Mouse (Mus musculus) lung, postnatal 4 days (tissue): ENCODE results near the gene Gm29609.
"Not testable (repeated sequence)": the region's sequence is repeated elsewhere in the genome, so short reads cannot be mapped to it uniquely, and the experiment has no call there.

Experiments used
- DNase-seq, 2 experiments: peaks; one replicate each; pipeline ENCODE4 v3.0.0; 2021

Gene Gm29609

DNA sequence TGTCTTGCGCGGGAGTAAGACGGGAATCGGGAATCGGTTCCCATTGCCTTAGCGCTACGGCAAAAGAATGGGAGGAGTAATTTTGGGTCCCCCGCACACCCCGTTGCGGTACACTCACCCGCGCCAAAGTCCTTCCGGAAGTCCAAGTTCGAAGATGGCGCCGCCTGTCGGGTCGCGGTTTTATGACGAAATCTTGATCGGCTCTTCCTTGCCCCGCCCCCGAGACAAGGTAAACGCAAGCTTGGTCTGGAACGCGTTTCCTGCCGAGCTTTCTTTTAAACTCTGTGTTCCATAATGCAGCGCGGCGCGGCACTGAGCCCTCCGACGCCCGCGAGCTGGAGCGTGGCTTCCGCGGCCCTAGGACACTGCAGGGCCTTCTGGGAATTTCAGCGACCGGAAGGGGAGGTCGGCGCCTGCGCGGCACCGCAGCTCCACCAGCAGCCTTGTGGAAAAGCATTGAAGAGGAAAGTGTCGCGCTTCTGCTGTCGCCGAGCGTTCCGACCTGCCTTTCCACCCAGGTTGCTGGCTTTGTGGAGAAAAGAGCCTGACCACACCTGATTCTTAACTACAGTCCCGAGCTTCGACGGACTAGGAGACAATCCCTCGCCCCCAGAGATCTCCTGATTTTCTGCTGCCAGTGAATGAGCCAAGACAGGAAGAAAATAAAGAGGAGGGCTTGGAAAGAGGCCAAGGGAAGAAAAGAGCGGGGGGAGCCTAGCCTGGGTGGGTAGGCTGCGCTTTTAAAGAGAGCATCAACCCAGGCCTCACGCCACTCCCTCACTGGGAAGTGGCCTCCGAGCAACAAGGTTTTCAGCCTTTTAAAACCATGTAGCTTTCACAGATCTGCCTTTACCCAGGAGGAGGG is at the start of gene Gm29609, which contains the start of gene Gtf3c2:
Gene Gm29609, minus strand, starts transcription at position 146 of the 865 bp plus-strand sequence.
Gene Gtf3c2, minus strand, starts transcription at position 379 of the 865 bp plus-strand sequence.
- DNase-seq = peak; percentile 95 to 97

DNA sequence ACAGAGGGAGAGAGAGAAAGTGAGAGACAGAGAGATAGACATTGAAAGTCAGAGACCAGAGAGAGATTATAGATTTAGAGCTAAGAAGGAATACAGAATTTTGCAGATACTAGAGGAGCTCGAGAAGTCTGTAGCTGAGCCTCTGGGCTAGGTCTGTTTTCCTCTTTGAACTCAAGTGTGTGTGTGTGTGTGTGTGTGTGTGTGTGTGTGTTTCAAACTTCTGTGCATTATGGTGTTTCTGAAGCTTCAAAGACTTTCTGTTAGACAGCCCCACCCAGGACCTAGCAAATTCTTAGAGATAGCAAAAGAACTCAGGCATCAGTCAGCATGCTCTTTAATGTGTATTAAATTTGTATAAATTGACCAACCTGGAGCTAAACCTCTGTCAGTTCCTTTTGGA is 46.9 kb upstream of the Gm29609 start:
- no peak for DNase-seq

DNA sequence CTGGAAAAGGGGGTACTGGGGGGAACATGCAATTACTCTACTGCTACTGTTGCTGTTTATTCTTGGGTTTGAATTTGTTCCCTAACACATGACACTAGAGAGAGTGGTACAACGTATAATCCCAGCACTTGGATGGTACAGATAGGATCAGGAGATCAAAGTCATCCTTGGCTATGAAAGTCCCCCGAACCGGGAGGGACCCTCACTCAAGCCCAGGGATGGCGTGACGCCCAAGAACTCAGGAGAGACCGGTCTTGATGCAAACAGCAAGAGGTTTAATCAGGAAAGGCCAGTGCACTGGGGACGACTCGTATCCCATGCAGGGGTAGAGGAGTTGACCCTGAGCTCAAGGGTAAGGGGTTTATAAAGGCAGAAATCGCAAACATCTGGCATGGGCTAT is 43.0 kb upstream of the Gm29609 start:
- DNase-seq = no peak

DNA sequence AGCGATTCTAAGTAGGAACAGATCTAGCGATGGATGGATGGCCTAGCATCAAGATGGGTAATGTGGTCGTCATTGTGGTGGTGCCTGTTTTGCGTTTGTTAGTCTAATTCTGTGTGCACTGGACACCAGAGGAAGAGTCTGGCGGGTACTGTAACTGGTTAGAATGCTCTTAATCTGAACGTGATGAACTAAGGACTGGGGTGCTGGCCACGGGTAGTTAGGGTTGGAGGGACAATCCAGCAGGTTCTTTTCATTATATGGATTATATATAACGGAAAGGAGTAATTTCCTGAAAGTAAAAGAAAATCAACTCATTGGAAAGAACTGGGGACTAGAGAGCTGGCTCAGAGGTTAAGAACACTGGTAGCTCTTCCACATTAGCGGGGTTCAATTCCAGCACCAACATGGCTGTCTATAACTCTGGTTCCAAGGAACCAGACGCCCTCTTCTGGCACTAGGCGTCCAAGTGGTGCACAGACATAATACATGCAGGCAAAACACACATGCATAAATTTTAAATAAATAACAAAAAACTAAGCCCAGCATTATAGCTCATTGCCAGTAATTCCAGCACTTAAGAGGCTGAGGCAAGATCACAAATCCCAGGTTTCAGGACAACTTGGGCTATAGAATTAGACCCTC is 41.7 kb upstream of the Gm29609 start:
- peak; percentile 57 to 67 for DNase-seq

DNA sequence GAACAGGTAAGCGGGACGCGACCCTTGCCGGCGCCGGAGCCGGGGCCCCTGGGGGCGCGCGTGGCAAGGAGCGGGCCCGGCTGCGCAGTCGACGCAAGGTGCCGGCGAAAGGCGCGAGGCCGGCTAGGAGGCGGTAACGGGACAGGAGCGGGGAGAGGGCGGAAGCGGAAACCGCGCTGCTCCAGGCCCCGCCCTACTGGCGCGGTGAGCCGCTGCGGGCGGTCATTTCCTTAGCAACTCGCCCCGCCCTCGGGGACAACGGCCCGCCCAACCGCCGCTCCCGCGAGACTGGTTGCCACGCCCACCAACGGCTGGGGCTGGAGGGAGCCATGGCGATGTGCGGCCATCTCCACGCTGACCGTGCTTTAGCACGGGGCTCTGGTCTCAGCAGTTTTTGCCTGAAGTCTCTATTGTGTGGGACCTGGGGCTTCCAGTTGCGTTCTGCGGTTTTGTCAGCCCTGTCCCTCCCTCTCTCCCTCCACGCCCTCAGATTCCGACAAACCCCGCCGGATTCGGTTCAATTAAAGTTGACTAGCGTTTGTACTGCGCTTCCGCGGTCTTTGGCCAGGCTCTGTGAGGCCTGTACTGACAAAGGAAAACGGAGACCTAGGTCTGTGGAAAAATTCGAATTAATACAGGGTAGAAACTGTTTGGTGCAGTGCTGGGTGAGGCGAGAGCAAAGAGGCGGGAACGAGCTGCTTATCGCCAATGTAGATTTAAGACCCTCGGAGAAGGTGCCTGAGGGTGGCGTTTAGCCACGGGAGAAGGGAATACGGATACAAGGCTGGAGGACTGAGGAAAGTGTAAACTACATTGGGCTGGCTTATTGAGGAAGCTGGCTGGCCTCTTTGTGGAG is 41.0 kb upstream of the Gm29609 start, which contains the start of gene Ppm1g:
Gene Ppm1g, minus strand, starts transcription at position 240 of the 856 bp plus-strand sequence.
- peak; percentile 98 to 99 for DNase-seq

DNA sequence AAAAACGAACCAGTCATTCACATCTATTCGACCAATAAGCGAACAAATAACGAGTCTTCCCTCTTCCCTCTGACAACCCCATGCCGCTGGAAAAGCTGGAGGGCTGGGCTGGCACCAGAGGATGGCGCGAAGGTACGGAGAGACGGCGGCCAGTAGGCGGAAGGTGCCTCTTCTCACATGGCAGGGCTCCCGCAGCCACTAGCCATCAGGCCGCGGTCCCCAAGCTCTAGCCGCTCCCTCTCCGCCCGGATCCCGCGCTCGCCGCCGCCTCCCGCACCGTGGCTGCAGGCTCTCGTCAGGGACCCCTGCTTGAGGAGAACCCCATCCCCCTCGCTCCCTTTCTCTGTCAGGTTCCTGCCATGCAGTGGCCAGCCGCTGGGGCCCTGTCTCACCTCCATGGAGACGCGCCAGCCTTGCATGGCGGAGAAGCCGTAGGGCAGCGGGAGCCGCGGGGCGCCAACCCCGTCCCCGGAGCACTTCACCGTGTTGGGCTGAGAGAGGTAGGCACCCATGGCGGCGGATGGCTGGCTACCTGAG is 40.3 kb upstream of the Gm29609 start:
- peak in 1 of 2 experiments; percentile 70 for DNase-seq

DNA sequence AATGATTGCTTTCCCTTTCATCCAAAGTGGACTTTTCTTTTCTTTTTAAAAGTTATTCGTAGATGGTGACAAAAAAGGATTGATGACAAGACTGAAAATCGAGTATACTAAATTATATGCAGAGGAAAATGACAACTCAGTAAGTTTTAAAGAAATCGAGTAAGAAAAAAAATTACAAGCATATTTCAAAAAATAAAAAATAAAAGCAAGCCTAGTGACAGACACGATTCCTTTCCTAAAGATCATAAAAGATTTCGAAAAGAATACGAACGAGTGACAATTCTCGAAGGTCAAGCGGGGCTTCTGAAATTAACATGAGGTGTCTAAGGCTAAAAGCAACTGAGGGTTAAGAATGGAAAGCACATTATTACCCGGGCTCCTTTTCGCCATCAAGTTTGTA is 39.8 kb upstream of the Gm29609 start:
- DNase-seq = no peak

DNA sequence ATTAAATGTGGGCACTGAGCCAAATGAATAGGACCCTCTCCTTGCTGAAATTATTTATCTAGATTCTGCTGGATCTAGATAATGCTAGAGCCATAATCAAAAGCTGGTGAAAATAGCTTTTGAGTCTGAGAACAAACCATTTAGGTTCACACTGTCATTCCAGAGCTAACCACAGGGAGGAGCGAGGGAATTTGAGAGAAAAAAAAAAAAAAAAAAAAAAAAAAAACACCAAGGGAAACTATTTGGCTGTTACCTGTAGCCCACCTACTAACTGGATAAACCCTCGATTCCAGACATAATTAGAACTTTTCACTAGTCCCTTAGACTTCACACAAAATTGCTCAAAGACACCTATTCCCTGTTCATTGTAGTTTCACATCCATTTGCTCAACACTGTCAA is 39.4 kb upstream of the Gm29609 start:
- no peak for DNase-seq

DNA sequence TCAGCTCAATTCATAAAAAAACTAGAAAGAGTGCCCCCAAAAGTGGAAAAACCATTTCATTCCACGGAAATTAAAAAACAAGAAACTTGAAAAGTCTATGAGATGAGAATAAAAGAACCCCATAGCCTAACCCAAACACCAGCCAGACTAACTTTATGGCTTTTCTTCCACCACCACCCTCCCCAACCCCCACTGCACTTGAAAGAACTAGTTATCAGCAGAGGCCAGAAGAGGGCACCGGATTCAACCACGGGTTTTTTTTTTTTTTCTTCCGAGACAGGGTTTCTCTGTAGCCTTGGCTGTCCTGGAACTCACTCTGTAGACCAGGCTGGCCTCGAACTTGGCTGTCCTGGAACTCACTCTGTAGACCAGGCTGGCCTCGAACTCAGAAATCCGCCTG is 38.6 kb upstream of the Gm29609 start:
- DNase-seq = no peak

DNA sequence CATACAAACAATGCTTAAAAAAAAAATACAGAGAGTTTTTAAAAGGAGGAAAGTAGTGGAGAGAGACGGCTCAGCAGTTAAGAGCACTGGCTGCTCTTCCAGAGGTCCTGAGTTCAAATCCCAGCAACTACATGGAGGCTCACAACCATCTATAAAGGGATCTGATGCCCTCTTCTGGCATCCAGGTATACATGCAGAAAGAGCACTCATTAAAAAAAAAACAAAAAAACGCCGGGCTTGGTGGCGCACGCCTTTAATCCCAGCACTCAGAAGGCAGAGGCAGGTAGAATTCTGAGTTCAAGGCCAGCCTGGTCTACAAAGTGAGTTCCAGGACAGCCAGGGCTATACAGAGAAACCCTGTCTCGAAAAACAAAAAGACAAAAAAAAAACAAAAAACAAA is 36.8 kb upstream of the Gm29609 start:
- not testable (repeated sequence) for DNase-seq

DNA sequence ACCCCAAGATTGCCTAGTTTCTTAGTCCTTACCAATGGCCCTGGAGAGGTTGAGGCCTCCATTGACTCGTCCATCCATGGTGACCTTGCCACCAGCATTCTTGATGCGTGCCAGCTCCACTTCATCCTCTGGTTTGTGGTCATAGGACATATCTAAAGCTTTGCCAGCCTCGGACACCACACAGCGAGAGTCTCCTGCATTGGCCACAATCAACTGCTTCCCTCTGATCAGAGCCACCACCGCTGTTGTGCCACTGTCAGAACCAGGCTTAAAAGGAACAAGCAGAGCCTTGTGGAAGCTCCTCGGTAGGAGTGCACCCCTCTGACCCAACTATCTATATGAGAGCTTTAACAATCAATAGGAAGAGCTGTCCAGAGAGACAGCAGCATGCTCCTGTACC is 24.7 kb upstream of the Gm29609 start:
- no peak for DNase-seq

DNA sequence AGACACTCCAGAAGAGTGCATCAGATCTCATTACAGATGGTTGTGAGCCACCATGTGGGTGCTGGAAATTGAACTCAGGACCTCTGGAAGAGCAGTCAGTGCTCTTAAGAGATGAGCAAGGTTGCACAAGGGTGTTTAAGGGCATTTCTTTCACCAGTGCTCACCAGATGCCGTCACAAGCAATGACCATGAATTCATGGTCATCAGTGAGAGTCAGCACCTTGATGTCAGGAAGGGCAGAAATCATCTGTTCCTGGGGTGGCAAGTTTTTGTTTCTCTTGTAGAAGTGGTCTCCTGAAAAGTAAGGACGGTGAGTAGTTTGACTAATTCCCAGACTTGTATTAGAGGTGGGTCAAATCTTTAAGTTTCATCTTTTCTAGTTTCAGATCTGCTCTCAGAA is 24.2 kb upstream of the Gm29609 start:
- no peak for DNase-seq

DNA sequence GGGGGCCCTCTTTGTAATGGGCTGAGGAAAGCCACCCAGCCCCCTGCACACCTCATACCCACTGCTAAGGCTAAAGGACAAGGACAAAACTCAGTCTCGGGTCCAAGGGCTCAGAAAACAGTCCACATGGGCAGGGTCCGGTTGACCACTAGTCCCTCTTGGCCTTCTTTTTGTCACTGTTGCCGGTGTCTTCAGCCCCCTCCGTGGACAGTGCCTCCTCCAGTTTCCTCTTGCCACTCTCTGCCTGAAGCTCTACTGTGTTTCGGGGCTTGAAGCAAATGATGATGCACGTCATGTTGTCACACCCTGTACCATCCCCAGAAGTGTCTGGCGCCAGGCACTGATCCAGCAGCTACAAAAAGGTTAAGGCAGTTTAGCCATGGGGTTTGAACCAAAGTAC is 23.2 kb upstream of the Gm29609 start:
- DNase-seq = no peak

DNA sequence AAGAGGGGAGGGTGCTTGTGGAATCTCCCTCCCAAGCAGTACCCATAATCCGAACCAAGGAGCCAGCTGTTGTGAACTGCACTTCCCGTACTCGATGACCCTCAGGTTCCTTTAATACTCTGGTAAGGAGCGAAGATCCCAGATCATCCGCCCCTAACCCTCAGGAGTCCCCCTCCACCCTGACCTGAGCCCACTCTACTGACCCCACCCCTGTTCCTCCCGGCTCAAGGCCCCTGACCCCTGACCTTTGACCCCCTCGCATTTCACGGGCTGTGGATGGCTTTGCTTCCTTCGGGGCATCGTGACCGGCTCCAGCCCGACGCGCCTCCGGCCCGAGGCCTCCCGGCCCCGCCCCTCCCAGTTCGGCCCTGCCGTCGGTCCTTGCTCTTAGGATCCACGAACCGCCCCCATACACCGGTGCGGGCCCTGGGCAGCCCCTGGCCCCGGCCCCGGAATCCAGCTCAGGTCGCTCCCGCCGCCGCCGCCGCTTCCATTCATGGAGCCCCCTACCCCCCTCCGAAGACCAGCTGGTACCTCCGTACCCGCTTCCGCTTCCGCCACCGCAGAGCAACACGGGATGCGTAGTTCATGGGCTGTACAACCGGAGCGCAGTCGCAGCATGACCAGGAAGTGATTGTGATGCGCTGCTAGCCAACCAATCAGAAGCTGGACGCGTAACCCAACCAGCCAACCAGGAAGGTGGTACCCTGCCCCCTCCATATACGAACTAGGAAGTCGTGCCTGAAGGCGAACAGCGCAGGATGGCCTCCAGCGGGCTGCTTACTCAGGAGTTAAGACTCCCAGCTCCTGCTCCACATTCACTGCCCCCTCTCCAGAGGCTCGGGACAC is 22.3 kb upstream of the Gm29609 start, which contains the start of gene Zfp513:
Gene Zfp513, minus strand, starts transcription at position 562 of the 849 bp plus-strand sequence.
- DNase-seq = peak; percentile 96 to 98

DNA sequence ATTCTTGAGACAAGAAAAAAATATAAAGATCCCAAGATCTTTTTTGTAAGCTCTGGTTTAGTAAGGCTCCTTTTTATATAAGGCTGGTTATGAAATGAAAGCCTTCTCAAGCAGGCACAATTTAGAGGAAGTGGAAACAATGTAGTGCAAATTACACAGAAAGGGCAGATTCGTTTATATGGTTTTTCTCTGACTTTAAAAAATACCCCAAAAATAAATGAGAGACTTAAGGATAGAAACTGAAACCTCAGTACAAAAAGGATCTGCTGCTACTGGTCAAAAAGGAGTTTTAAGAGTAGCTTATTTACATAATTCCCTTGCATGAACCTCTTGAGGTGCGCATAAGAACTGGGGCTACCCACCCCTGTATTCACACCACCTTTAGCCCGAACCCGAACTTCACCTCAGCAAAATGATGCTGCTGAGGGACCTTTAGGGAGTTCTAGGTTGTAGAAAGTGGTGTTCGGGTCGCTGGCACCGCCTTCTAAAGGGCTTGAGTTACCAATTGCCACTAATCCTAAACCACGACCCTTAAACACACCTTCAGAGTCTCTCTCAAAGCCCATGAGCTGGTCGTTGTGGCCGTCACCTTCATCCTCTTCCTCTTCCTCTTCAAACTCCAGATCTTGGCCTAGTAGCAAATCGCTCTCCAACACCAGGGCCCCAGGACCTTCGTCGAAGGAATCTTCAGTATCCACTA is 21.5 kb upstream of the Gm29609 start:
- DNase-seq = no peak

DNA sequence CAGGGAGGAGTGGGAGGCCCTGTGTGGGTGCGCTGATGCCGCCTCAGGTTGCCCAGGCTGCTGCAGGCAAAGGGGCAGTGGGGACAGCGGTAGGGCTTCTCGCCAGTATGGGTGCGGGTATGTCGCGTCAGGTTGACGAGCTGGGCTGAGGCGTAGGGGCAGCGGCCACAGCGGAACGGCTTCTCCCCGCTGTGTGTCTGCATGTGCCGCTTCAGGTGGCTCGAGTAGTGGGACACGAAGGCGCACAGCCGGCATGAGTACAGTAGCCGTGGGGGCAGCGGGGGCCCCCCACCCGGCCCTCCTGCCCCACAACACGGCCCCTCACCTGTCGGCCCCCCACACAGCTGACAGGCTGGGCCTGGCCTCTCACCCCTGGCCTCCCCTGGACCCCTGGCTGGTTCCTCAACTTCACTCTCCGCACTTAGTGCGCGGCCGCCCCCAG is 20.6 kb upstream of the Gm29609 start:
- DNase-seq = peak in 1 of 2 experiments; percentile 42

DNA sequence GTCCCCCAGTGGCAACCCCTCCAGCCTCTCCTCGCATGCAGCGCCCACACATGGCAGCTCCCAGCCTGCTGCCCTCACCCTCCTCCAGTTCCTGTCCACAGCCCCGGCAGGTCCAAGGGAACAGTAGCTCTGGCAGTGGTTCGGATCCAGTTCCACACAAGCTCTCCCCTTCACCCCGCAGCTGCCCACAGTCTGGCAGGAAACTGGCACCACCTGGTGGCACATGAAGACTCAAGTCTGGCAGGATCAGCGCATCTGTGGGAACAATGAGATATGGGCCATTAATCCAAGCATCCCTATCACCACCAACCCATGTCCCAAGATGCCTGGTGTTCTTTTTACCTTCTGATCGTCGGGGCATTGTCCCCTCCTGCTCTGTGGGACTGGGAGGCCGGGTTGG is 20.2 kb upstream of the Gm29609 start:
- DNase-seq = peak in 1 of 2 experiments; percentile 37

DNA sequence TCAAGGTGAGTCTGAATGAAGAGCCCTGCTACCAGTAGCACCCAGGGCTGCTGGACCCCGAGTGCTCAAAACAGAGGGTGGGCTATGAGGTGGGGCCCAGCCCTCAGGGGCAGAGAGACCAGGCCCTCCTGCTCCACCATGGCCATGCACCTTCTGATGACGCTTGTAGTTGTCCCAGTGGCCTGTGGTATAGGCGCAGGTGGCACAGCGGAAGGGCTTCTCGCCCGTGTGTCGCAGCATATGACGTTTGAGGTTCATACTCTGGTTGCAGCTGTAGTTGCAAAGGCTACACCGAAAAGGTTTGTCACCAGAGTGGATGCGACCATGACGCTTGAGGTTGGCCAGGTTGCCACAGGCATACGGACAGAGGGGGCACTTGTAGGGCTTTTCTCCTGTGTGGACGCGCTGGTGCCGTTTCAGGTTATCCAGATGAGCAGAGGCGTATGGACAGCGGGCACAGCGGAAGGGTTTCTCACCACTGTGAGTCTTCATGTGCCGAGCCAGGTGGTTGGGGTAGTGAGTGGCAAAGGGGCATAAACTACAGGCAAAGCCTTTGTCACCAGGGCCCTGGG is 19.7 kb upstream of the Gm29609 start:
- DNase-seq = no peak

DNA sequence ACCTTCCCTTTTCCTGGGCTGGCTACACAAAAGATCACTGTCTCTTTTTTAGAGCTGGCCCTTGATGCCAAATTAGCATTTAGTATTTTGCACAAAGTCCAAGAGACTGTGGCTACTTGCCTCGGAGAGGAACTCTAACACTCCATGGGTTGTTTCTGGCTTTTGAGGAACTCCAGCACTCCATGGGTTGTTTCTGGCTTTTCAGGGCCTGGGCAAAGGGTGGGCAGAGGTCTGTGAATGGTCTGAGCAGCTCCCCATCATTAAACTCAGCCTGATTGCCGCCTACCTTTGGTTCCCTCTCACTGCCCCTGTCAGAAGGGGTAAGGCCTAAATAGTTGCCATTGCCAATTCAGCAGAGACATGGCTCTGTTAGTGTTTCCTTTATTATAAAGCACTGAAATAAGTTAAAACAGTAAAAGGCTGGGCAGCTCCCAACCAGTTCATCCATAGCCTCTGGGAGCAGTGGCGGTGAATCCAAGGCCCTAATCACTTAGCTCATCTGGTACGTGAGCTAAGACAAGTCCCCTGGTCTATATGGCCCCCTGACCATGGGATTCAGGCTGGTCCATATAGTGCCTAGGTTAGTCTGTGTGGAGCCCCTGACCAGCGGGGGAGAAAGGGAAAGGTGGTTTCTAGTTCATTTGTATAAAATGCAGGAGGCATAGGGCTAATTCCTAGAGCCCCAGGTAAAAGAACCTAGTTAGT is 19.1 kb upstream of the Gm29609 start:
- DNase-seq = no peak

DNA sequence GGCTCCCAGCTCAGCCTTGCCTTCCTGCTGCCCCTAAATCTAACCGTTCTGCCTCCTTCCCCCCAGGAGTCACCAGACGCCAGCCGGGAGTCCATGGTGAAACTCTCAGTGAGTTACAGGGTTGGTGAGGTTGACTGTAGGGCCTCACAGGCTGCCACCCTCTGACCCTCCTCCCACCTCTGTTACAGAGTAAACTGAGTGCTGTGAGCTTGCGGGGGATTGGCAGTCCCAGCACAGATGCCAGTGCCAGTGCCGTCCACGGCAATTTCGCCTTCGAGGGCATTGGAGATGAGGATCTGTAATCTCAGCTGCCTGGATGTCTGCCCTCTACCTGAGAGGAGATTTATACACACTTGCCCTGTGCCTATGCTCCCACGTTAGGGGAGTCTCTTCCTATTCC is 18.5 kb upstream of the Gm29609 start:
- no peak for DNase-seq
